9 mouse cellular contexts compared by ENCODE assay signal in genomic region chr11:28365929-28366244, GRCm38 (mm10). TPM values are rescaled to one million over a fixed set of nuclear protein-coding genes. Genes with fewer than 3 reads are reported as not detected.
DNase-seq lines count a peak whose midpoint lies in the region; ATAC-seq lines count a peak whose summit lies in the region.
"Had no signal": no experiment of that assay in that cellular context is flagged by ENCODE, and none has a peak within 500 bp of the region (broad histone marks: within the 10 kb centered on the region; RNA-seq: fewer than 3 reads in every experiment).

No protein-coding gene starts in this region.

- no peak overlapping the region for H3K9ac ChIP-seq in heart, embryonic 16.5 days (ENCODE audit: low read length)
- peak overlapping the region; percentile 55; the same call in 1 of the 2 replicates for H3K9ac ChIP-seq in embryonic facial prominence, embryonic 11.5 days (replicated peaks; ENCODE audit: low read length)
- peak overlapping the region; percentile 56 for H3K9ac ChIP-seq in hindbrain, embryonic 14.5 days

- no peaks in the 10 kb centered on the region for H3K4me1 ChIP-seq in heart, embryonic 16.5 days (ENCODE audit: control insufficient read depth, insufficient read depth, low read length)
- no peaks in the 10 kb centered on the region for H3K4me1 ChIP-seq in embryonic facial prominence, embryonic 11.5 days (ENCODE audit: control insufficient read depth, insufficient read depth, low read length)
- H3K4me1 ChIP-seq in hindbrain, embryonic 14.5 days (replicated peaks; ENCODE audit: control insufficient read depth, insufficient read depth, low read length), result peaks cover 12% of the 10 kb centered on the region
- H3K4me1 ChIP-seq in midbrain, embryonic 10.5 days, result peaks cover 23% of the 10 kb centered on the region

- 51% methylated on average over 2 of the region's 2 CpGs for WGBS in heart, embryonic 16.5 days
- 48% methylated on average over 2 of the region's 2 CpGs for WGBS in embryonic facial prominence, embryonic 11.5 days
- 40% methylated on average over 2 of the region's 2 CpGs for WGBS in hindbrain, embryonic 14.5 days
- WGBS in midbrain, embryonic 10.5 days, result 44% methylated on average over 2 of the region's 2 CpGs

- H3K4me3 ChIP-seq in heart, embryonic 16.5 days (ENCODE audit: low read length), result peak overlapping the region; percentile 54
- H3K4me3 ChIP-seq in embryonic facial prominence, embryonic 11.5 days (ENCODE audit: low read depth, low read length), result peak overlapping the region; percentile 21
- H3K4me3 ChIP-seq in hindbrain, embryonic 14.5 days (replicated peaks; ENCODE audit: low read length), result peak overlapping the region; percentile 27
- H3K4me3 ChIP-seq in midbrain, embryonic 10.5 days, result peak overlapping the region; percentile 45

- peak overlapping the region; percentile 56 for H3K4me2 ChIP-seq in heart, embryonic 16.5 days (ENCODE audit: low read depth, low read length)
- H3K4me2 ChIP-seq in embryonic facial prominence, embryonic 11.5 days (ENCODE audit: low read depth, low read length), result peak overlapping the region; percentile 44
- H3K4me2 ChIP-seq in hindbrain, embryonic 14.5 days (replicated peaks), result peak overlapping the region; percentile 61

- H3K27me3 ChIP-seq in heart, embryonic 16.5 days (ENCODE audit: control insufficient read depth, insufficient read depth, low read length), result no peaks in the 10 kb centered on the region
- H3K27me3 ChIP-seq in embryonic facial prominence, embryonic 11.5 days (ENCODE audit: control insufficient read depth, insufficient read depth, low read length), result no peaks in the 10 kb centered on the region
- no peaks in the 10 kb centered on the region for H3K27me3 ChIP-seq in hindbrain, embryonic 14.5 days (ENCODE audit: control insufficient read depth, insufficient read depth, low read length)
- peaks cover 29% of the 10 kb centered on the region for H3K27me3 ChIP-seq in midbrain, embryonic 10.5 days (ENCODE audit: low read depth, poor library complexity, severe bottlenecking)

- H3K27ac ChIP-seq in heart, embryonic 16.5 days (ENCODE audit: low read length), result no peak overlapping the region
- no peak overlapping the region for H3K27ac ChIP-seq in embryonic facial prominence, embryonic 11.5 days (replicated peaks; ENCODE audit: low read depth, low read length)
- H3K27ac ChIP-seq in hindbrain, embryonic 14.5 days, result peak overlapping the region; percentile 57; the same call in 1 of the 2 replicates
- H3K27ac ChIP-seq in midbrain, embryonic 10.5 days (replicated peaks), result peak overlapping the region; percentile 86

- ATAC-seq in heart, embryonic 16.5 days (replicated peaks; ENCODE audit: extremely low read depth, insufficient read depth, low FRiP score), result no peak
- no peak for ATAC-seq in embryonic facial prominence, embryonic 11.5 days (replicated peaks; ENCODE audit: insufficient number of reproducible peaks, low FRiP score, low TSS enrichment, low read depth)
- ATAC-seq in hindbrain, embryonic 14.5 days (ENCODE audit: low FRiP score), result peak; percentile 31; the same call in 1 of the 2 replicates

- no peaks in the 10 kb centered on the region for H3K36me3 ChIP-seq in heart, embryonic 16.5 days (ENCODE audit: control insufficient read depth, insufficient read depth)
- H3K36me3 ChIP-seq in embryonic facial prominence, embryonic 11.5 days (replicated peaks; ENCODE audit: control insufficient read depth, insufficient read depth, low read depth, low read length), result no peaks in the 10 kb centered on the region
- H3K36me3 ChIP-seq in hindbrain, embryonic 14.5 days (replicated peaks; ENCODE audit: control insufficient read depth, insufficient read depth), result no peaks in the 10 kb centered on the region
- no peaks in the 10 kb centered on the region for H3K36me3 ChIP-seq in midbrain, embryonic 10.5 days

- no peaks in the 10 kb centered on the region for H3K9me3 ChIP-seq in heart, embryonic 16.5 days (replicated peaks; ENCODE audit: control insufficient read depth, low read length)
- no peaks in the 10 kb centered on the region for H3K9me3 ChIP-seq in embryonic facial prominence, embryonic 11.5 days (replicated peaks; ENCODE audit: control insufficient read depth, low read length)
- H3K9me3 ChIP-seq in hindbrain, embryonic 14.5 days (ENCODE audit: control insufficient read depth, low read length), result 0 out of 2 replicates have a peak, but pooled peaks cover 4% of the 10 kb centered on the region
- peaks cover 5% of the 10 kb centered on the region for H3K9me3 ChIP-seq in midbrain, embryonic 10.5 days (replicated peaks)

- no peak for DNase-seq in heart, postnatal 4 days
- no peak for DNase-seq in embryonic facial prominence, embryonic 11.5 days (ENCODE audit: low spot score)
- no peak for DNase-seq in hindbrain, embryonic 14.5 days (ENCODE audit: low spot score)
- DNase-seq in midbrain, embryonic 10.5 days (ENCODE audit: low spot score), result no peak
- no peak for DNase-seq in frontal cortex, postnatal 10 days (ENCODE audit: low spot score in 2 of 2)
- no peak for DNase-seq in right cerebral cortex, postnatal 10 days (ENCODE audit: low spot score in 2 of 2)
- DNase-seq in layer of hippocampus, adult 9-10 months (ENCODE audit: low spot score), result no peak

RNA-seq across cellular contexts. Expression of gene Gm6685, which starts 26.2 kb away (rescaled TPM):
- 0.87 TPM in 1 of 2 replicates, not detected in the other for polyA plus RNA-seq in heart, embryonic 16.5 days (2015; fragmentation: Nextera tagmentation; extraction: Ambion mirVana)
- 1 to 10 TPM; 3.7 to 4.2 TPM for total RNA-seq in heart, postnatal 4 days (2021)
- not detected in 2 replicates for polyA plus RNA-seq in embryonic facial prominence, embryonic 11.5 days (2014; fragmentation: Nextera tagmentation; extraction: Ambion mirVana)
- polyA plus RNA-seq in hindbrain, embryonic 14.5 days (2014; fragmentation: Nextera tagmentation; extraction: Ambion mirVana), result not detected in 2 replicates
- polyA plus RNA-seq in midbrain, embryonic 10.5 days (2016; fragmentation: Nextera tagmentation; extraction: Ambion mirVana), result 0.21 and 0.61 TPM in 2 replicates
- total RNA-seq: liver, adult 2 months had no signal

Comparison
In these comparisons a context has a peak if more than half of its experiments do, and no peak if none do; other contexts are left out.
1. H3K27ac ChIP-seq: peak in hindbrain, embryonic 14.5 days (single experiment) and midbrain, embryonic 10.5 days (single experiment); none in heart, embryonic 16.5 days (single experiment) and embryonic facial prominence, embryonic 11.5 days (single experiment).
2. Peak in every context shown above with its lines, with median percentiles within 50 percentile points of each other: H3K4me2 ChIP-seq and H3K4me3 ChIP-seq.